Mouse (Mus musculus): ENCODE results near the gene Gm1113. TPM values are rescaled to one million over a fixed set of nuclear protein-coding genes. Genes with fewer than 3 reads are reported as not detected.

Gene Gm1113
- polyA plus RNA-seq, 1 experiment from 2014 or later: not detected

DNA sequence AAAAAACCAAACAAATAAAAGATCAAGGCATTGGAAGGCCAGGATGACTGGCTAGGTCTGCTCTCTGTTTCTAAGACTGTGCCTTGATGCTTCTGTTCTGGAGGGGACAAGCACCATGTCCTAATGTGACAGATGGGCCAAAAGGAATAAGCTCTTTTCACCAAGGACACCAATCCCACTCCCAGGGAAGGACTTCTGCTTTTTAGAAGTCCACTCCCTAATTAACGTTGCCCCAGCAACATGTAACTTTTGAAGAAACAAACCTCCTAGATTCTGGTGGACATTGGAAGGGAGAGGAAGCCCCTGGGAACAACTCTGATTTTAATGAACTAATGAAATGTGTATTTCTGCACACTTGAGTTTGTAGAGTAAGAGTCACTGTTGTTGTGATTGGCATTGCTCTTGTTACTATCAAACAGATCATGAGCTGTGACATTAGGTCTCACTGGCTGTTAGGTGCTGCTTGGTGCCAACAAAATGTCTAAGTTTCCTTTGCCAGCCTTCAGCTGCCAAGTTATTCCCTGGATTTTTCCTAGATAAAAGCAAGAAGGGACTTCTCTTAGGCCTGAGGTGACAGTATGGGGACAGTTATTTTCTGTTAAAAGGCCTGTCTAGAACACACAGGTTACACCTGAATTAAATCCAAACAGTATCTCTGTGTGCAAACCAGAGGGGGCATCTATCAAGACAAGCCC is 4.9 kb upstream of the Gm1113 start:
- Histone ChIP-seq H3K36me3 (no peaks in the 10 kb centered on the region), H3K27me3 (peaks cover 22% of the 10 kb centered on the region; the same call in 1 of the 2 replicates), H3K9me3 (no peaks in the 10 kb centered on the region), H3K27ac (no peak overlapping the region), H3K9ac (no peak overlapping the region), H3K4me3 (no peak overlapping the region), H3K4me1 (replicated peaks) (peaks cover 14% of the 10 kb centered on the region), H3K4me2 (no peak overlapping the region)
- 63% methylated on average over 1 of the region's 1 CpGs for WGBS
- no peak for ATAC-seq (ENCODE audit: low FRiP score)

DNA sequence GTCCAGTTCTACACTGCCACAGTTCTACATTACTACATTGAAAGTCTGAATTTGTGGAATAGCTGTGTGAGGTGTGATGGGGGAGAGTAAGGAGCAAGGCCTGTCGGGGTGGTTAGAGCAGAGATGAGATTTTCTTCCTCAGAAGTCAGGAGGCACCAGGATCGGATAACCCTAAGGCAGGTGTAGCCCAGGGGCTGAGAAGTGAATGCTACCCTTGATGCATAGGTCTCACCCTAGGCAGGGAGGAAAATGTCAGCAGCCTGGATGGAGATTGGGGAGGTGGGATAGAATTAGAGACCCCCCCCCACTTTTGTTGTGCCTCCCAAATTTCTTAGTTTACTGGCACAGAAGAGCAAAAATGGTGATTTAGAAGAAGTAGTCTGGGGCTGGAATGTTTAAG is 4.2 kb upstream of the Gm1113 start:
- Histone ChIP-seq H3K27me3 (peaks cover 22% of the 10 kb centered on the region; the same call in 1 of the 2 replicates), H3K4me1 (replicated peaks) (peaks cover 14% of the 10 kb centered on the region), H3K4me3 (no peak overlapping the region), H3K4me2 (no peak overlapping the region), H3K9ac (no peak overlapping the region), H3K9me3 (no peaks in the 10 kb centered on the region), H3K36me3 (no peaks in the 10 kb centered on the region), H3K27ac (no peak overlapping the region)
- no peak for ATAC-seq (ENCODE audit: low FRiP score)
- 74% methylated on average over 2 of the region's 2 CpGs for WGBS

DNA sequence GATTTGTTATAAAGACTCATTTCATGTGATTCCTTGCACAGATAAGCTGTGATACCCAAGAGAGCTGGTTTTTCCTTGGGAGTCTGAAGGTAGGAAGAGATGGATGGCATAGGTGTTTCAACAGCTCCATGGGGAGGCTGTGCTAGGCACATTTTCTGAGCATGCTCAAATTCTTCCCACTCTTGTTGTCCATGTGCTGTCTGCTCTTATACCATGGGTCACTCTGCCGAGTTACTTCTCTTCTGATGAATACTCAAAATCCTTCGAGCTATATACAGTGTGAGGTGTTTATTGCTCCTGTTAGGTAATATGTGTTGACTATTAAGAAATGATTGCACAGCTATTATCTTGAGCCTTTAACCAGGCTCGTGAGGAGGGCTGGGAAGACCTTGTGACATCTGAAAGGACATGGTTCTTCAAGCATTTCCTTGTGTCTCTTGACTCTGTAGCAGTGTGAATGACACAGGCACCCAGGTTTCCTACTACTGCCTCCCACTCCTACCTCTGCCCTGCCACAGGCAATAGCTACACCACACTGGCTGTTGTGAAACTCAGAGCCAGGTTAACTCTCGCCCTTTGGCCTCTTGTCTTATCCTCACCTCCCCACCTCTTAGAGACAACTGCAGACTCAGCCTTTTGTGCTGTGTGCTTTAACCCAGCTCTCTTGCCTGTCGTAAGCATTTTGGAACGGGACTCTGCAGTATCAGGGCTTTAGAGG is 2.7 kb upstream of the Gm1113 start:
- peaks cover 14% of the 10 kb centered on the region for H3K4me1 ChIP-seq (replicated peaks)
- no peak overlapping the region for H3K27ac ChIP-seq
- 82% methylated on average over 6 of the region's 6 CpGs for WGBS
- H3K36me3 ChIP-seq: no peaks in the 10 kb centered on the region
- no peak overlapping the region for H3K4me2 ChIP-seq
- H3K9ac ChIP-seq: no peak overlapping the region
- no peaks in the 10 kb centered on the region for H3K9me3 ChIP-seq
- H3K27me3 ChIP-seq: peaks cover 20% of the 10 kb centered on the region; the same call in 1 of the 2 replicates
- ATAC-seq (ENCODE audit: low FRiP score): no peak
- H3K4me3 ChIP-seq: no peak overlapping the region

DNA sequence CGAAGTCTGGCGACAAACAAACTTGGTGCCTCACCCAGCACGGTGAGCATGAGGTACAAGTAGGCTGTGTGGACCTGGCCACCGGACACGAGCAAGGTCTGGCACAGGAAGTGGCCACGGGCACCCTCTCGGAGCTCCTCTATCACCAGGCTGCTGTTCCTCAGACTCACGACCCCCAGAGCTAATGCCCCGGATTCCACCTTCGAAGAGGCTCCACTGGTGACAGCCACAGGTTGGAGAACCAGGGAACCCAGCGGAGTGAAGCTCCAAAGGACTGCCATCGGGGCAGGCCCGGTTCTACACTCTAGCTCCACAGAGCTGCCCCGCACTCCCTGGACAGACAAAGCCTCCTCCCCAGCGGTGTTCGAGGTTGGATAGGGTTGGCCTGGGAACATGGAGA is 1.4 kb downstream of the Gm1113 start:
- H3K4me3 ChIP-seq: no peak overlapping the region
- H3K36me3 ChIP-seq: no peaks in the 10 kb centered on the region
- no peak overlapping the region for H3K4me2 ChIP-seq
- H3K9me3 ChIP-seq: no peaks in the 10 kb centered on the region
- no peaks in the 10 kb centered on the region for H3K4me1 ChIP-seq (replicated peaks)
- peaks cover 16% of the 10 kb centered on the region; the same call in 1 of the 2 replicates for H3K27me3 ChIP-seq
- 92% methylated on average over 16 of the region's 16 CpGs for WGBS
- H3K27ac ChIP-seq: no peak overlapping the region
- no peak overlapping the region for H3K9ac ChIP-seq
- no peak for ATAC-seq (ENCODE audit: low FRiP score)

DNA sequence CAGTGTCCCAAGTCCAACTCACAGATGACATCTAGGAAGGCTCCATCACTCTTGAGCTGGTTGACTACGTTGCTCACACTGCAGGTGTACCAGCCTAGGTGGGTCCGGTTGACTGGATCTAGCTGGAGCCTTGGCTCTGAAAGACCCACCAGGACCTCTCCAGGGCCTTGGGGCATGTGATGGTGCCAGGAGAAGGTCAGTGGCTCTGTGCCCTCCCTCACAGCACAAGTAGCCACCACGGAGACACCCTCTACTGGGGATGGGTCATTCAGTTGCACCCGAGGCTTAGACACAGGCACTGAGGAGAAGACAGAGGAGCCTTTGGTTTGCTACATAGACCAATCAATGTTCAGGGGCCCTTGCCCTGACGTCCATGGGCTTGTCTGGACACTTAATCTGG is 1.9 kb downstream of the Gm1113 start:
- Histone ChIP-seq H3K27me3 (0 out of 2 replicates have a peak, but pooled peaks cover 20% of the 10 kb centered on the region), H3K27ac (no peak overlapping the region), H3K9ac (no peak overlapping the region), H3K9me3 (no peaks in the 10 kb centered on the region), H3K4me2 (no peak overlapping the region), H3K4me1 (replicated peaks) (no peaks in the 10 kb centered on the region), H3K36me3 (no peaks in the 10 kb centered on the region), H3K4me3 (no peak overlapping the region)
- no peak for ATAC-seq (ENCODE audit: low FRiP score)
- WGBS: 85% methylated on average over 5 of the region's 5 CpGs

DNA sequence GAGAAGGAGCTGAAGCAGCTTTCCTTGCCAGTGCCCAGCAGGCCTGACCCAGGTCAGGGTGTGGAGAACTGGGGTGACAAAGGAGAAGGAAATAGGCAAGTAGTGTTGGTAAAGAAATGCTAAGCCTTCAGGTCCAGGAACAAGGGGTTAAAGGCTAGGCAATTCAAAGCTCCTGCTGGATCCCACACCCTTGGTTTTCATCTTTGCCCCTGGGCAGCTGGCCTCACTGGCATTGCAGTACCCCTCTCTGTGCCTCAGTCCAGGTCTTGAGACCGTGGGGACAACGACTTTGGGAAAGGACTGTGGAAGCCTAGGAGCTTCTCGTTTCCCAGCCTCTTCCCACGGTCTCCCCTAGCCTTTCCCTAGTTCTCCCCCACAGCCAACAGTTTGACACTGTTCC is 4.2 kb downstream of the Gm1113 start:
- Histone ChIP-seq H3K27me3 (peaks cover 14% of the 10 kb centered on the region; the same call in 1 of the 2 replicates), H3K4me2 (no peak overlapping the region), H3K9me3 (no peaks in the 10 kb centered on the region), H3K27ac (no peak overlapping the region), H3K9ac (no peak overlapping the region), H3K36me3 (no peaks in the 10 kb centered on the region), H3K4me3 (no peak overlapping the region), H3K4me1 (replicated peaks) (no peaks in the 10 kb centered on the region)
- ATAC-seq (ENCODE audit: low FRiP score): no peak
- 87% methylated on average over 4 of the region's 4 CpGs for WGBS

DNA sequence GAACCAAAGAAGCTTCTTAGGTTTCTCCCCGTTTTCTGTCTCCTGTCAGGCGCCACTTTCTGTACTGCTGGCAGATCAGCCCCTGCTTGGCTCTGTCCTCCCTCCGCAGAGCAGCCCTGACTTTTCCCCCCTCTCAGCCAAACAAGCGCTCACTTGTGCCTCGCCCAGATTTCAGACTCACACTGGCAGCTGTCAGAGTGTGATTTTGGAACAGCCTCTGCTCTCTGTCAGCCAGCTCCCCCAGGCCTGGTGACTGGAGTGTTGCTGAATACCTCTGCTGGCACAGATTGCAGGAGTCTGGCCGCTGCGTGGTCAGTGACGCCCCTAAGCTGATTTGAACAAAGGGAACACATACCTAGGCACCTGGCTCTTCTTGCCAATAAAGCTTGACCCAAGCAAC is 9.8 kb downstream of the Gm1113 start:
- H3K27me3 ChIP-seq: peaks cover 10% of the 10 kb centered on the region; the same call in 1 of the 2 replicates
- H3K9me3 ChIP-seq: no peaks in the 10 kb centered on the region
- H3K4me3 ChIP-seq: no peak overlapping the region
- 64% methylated on average over 8 of the region's 8 CpGs for WGBS
- peaks cover 5% of the 10 kb centered on the region; the same call in 1 of the 2 replicates for H3K4me1 ChIP-seq (replicated peaks)
- H3K9ac ChIP-seq: no peak overlapping the region
- no peak overlapping the region for H3K4me2 ChIP-seq
- no peak overlapping the region; the same call in 1 of the 2 replicates for H3K27ac ChIP-seq
- peaks cover 9% of the 10 kb centered on the region for H3K36me3 ChIP-seq
- ATAC-seq (ENCODE audit: low FRiP score): 0 out of 2 replicates have a peak, but pooled peaks have one; percentile 41

DNA sequence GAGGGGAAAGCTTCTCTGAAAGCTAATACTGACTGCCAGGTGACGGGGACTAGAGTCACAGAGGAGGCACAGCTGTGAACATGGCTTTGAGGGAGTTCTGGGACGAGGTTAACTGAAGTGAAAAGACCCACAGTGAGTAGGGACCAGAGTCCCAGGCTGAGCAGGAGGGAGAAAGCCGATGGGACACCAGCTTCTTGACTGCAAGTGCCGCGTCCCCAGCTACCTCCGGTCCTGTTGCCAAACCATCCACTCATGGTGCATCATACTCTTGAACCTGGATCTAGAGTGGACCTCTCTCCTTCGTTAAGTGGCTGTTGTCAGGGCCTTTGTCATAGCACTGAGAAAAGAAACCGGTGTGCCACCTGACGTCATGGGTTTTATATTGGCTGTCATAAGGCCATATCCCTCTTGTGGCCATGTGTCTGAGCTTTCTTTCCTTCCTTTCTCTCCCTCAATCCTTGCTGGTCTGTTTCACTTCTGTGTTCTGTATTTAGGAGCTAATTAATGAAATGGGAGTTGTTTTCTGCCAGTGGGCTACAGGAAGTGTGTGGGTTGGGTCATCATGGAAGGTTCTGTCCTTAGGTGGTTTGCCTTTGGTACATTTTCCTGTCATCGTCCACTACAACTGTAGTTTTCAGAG is 15.6 kb downstream of the Gm1113 start:
- H3K27ac ChIP-seq: no peak overlapping the region
- H3K4me3 ChIP-seq: no peak overlapping the region
- H3K9ac ChIP-seq: no peak overlapping the region
- no peaks in the 10 kb centered on the region for H3K9me3 ChIP-seq
- peaks cover 43% of the 10 kb centered on the region for H3K36me3 ChIP-seq
- no peak overlapping the region for H3K4me2 ChIP-seq
- H3K4me1 ChIP-seq (replicated peaks): 0 out of 2 replicates have a peak, but pooled peaks cover 3% of the 10 kb centered on the region
- no peaks in the 10 kb centered on the region for H3K27me3 ChIP-seq
- WGBS: 90% methylated on average over 10 of the region's 10 CpGs
- no peak for ATAC-seq (ENCODE audit: low FRiP score)

DNA sequence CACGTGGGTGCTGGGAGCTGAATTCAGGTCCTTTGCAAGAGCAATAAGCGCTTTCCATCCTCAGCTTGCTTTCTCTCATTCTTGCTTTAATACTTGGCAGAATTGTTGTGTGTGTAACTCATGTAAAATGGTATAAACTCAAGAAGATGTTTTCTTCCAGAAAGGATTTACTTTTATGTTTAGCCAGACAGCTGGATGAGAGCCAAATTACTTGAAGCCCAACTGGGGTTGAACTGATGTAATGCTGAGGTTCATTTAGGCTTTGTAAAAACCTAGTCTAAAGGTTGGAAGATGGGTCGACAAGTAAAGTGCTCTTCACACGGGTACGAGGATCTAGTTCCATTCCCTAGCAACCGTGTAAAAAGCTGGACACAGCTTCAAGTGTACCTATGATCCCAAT is 18.1 kb downstream of the Gm1113 start:
- H3K27ac ChIP-seq: no peak overlapping the region
- H3K36me3 ChIP-seq: peaks cover 42% of the 10 kb centered on the region
- no peaks in the 10 kb centered on the region for H3K27me3 ChIP-seq
- no peak overlapping the region for H3K4me3 ChIP-seq
- H3K4me2 ChIP-seq: no peak overlapping the region
- H3K9ac ChIP-seq: no peak overlapping the region
- peaks cover 9% of the 10 kb centered on the region for H3K4me1 ChIP-seq (replicated peaks)
- no peak for ATAC-seq (ENCODE audit: low FRiP score)
- WGBS: 77% methylated on average over 6 of the region's 6 CpGs
- H3K9me3 ChIP-seq: no peaks in the 10 kb centered on the region

DNA sequence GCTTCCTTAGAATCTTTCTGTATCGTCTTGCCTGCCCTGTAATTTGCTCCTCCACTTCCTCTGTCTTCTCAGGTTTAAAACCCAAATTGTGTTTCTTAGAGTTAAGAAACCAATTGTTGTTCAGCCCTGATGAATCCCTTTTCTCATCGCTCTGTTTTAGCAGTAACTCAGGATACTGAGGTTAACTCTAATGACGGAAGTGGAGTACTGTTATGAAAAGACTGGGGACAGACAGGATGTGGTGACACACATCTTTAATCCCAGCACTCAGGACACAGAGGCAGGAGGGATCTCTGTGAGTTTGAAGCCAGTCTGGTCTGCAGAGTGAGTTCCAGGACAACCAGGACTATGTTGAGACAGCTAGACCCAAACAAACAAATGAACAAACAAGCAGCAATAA is 22.6 kb downstream of the Gm1113 start:
- Histone ChIP-seq H3K9ac (no peak overlapping the region), H3K4me3 (no peak overlapping the region), H3K9me3 (no peaks in the 10 kb centered on the region), H3K4me2 (no peak overlapping the region), H3K27ac (no peak overlapping the region), H3K4me1 (replicated peaks) (peaks cover 9% of the 10 kb centered on the region), H3K27me3 (no peaks in the 10 kb centered on the region), H3K36me3 (peaks cover 34% of the 10 kb centered on the region)
- no peak for ATAC-seq (ENCODE audit: low FRiP score)
- WGBS: 69% methylated on average over 3 of the region's 3 CpGs

DNA sequence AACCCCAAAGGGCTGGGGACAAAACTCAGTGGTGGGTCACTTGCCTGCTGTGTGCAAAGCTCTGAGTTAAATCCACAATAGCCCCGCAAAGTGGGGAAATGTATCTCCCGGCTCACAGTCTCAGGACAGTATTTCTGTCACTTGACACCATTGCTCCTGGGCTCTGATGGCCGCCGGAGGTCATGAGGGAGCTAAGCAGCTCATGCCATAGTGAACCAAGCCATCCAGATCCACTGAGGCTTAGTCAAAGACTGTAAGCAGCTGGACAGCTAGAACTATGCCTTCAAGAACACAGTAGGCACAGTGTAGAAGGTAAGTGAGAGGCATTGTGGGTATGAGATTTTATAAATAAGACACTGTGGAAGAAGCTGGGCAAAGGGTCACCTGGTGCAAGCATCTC is 23.1 kb downstream of the Gm1113 start:
- ATAC-seq (ENCODE audit: low FRiP score): no peak
- peaks cover 9% of the 10 kb centered on the region for H3K4me1 ChIP-seq (replicated peaks)
- H3K27ac ChIP-seq: no peak overlapping the region
- H3K36me3 ChIP-seq: peaks cover 29% of the 10 kb centered on the region
- no peak overlapping the region for H3K4me2 ChIP-seq
- no peak overlapping the region; the same call in 1 of the 2 replicates for H3K9ac ChIP-seq
- no peaks in the 10 kb centered on the region for H3K9me3 ChIP-seq
- H3K4me3 ChIP-seq: no peak overlapping the region
- 63% methylated on average over 4 of the region's 4 CpGs for WGBS
- H3K27me3 ChIP-seq: no peaks in the 10 kb centered on the region

DNA sequence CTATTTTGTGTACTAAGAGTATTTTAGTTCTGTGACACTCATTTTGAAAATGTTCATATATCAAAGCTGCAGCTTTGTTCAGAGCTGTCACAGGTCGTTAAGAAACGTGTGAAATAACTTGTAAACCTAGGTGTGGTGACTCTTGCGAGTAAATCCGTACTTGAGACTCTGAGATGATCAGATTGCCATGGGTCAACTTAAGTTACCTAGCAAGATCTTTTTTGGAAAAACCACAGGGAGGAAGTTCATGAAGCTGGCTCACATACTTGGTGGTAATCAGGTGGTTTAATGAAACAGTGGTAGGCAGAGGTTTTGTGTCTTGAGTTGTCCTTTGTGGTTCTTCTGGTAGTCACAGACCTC is 24.4 kb downstream of the Gm1113 start:
- Histone ChIP-seq H3K9ac (no peak overlapping the region), H3K4me1 (replicated peaks) (peaks cover 9% of the 10 kb centered on the region), H3K36me3 (peaks cover 35% of the 10 kb centered on the region), H3K4me3 (no peak overlapping the region), H3K27ac (no peak overlapping the region), H3K9me3 (no peaks in the 10 kb centered on the region), H3K4me2 (no peak overlapping the region), H3K27me3 (no peaks in the 10 kb centered on the region)
- 56% methylated on average over 4 of the region's 4 CpGs for WGBS
- ATAC-seq (ENCODE audit: low FRiP score): no peak

Data from hindbrain, embryonic 13.5 days (tissue).